Mouse (Mus musculus): Measurements from ENCODE around the gene Jag2. TPM values are rescaled to one million over a fixed set of nuclear protein-coding genes. Genes with fewer than 3 reads are reported as not detected.

The Jag2 gene
- 10 to 100 TPM; 22.1 to 24.0 TPM for total RNA-seq (2021)
- long read RNA-seq, experiment 1, full-length matches to known transcripts = 1 of 27 reads
- long read RNA-seq, experiment 1, partial matches to known transcripts = 11 of 27 reads
- long read RNA-seq, experiment 1, other reads (novel, unspliced or antisense) = 15 of 27 reads
- long read RNA-seq, experiment 2, full-length matches to known transcripts = 3 of 26 reads
- long read RNA-seq, experiment 2, partial matches to known transcripts = 8 of 26 reads
- long read RNA-seq, experiment 2, other reads (novel, unspliced or antisense) = 15 of 26 reads

GRCm38 (mm10) chr12:112929562-112930352 lies at the start of gene Jag2:
Gene Jag2 (minus strand): TSS chr12:112929776.
- DNase-seq (ENCODE audit: low spot score) = peak; percentile 73

GRCm38 (mm10) chr12:112977156-112977555 lies 47.6 kb upstream of the Jag2 start:
- no peak for DNase-seq (ENCODE audit: low spot score)

GRCm38 (mm10) chr12:112976371-112977073 lies 46.9 kb upstream of the Jag2 start, which contains the start of gene Btbd6:
Gene Btbd6 (plus strand): TSS chr12:112976482.
- DNase-seq (ENCODE audit: low spot score) = peak; percentile 84

DNA sequence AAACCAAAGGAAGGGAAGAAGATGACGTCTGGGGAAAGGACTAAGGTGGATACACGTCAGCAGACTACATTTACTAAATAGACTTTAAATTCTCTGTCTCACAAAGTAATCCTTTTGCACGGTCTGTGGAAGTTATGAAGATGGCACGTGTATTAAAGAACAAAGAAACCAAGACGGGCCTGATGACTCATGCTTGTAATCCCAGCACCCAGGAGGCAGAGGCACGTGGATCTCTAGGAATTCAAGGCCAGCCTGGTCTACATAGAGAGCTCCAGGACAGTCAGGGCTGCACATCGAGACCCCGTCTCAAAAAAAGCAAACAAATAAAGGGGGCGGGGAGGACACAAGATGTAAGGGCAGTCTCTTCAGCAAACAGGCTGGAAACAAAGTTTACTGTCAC lies 45.2 kb upstream of the Jag2 start:
- no peak for DNase-seq (ENCODE audit: low spot score)

DNA sequence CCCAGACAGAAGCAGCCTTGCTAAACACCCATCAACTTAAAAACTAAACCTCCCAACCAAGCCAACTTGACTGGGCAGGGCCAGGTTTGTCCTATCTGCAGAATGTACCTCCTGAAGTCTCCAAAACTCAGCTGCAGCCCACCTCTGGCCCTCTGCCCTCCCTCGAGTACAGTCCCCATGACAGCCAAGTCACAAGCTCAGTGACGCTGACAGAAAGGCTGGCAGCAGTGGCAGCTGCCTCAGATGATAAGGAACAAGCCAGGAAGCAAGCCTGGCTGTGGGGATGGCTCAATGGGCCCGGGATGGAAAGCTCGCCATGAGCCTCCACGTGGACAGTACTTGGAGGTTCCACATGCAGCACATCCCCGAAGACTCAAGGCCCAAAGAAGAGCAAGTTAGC lies 40.0 kb upstream of the Jag2 start:
- no peak for DNase-seq (ENCODE audit: low spot score)

DNA sequence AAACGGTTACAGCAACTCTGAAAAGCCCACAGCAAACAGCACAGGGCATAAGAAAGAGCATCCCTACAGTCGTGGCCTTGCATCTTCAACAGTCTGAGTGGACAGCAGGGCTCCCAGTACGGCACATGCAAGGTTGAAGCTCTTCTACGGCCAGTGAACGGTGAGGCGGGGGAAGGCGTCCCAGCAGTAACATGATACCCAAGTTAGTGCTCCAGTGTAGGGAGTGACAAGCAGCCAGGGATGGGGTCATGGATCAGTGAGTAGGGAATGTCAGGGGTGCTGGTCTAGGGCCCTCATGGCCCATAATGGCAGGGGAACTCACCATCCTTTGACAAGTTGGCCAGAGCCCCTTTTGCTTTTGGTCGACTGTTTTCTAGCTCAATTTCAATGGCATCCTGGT lies 39.4 kb upstream of the Jag2 start:
- no peak for DNase-seq (ENCODE audit: low spot score)

GRCm38 (mm10) chr12:112965783-112966182 lies 36.2 kb upstream of the Jag2 start:
- no peak for DNase-seq (ENCODE audit: low spot score)

DNA sequence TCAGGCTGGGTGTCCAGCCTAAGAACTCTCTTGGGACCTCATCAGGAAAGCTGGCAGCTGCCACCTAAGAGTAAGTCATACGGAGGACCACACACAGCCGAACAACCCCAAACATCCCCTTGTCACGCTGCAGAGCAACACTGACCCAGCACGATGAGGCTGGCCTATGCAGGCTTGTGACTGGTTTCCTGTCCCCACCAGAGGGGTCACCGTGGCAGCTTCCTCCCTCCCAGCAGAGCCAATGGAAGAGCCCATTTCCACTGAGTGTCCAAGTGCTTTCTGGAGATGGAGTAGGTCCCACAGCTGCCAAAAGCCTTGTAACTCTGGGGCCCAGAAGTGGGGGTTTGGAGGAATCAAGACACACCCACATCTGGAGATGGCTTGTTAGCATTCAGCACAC lies 32.3 kb upstream of the Jag2 start:
- no peak for DNase-seq (ENCODE audit: low spot score)

DNA sequence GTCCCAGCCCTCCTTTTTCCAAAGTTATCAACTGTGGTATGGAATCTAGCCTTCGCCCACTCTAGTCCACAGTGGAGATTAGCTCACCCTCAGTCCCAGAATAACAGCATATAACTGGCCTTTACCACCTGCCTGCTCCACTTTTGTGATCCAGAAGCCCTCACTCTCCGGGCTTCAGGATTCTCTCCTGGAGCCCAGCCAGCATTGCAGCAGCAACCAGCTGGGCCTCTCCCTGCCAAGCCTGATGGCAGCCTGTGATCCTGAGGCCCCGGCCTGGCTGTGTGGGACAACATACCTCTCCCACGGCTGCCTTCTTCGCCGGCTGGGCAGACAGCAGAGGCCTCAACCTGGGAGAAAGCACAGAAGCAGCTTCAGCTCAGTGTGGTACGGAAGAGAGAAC lies 31.9 kb upstream of the Jag2 start:
- DNase-seq (ENCODE audit: low spot score) = peak; percentile 74

DNA sequence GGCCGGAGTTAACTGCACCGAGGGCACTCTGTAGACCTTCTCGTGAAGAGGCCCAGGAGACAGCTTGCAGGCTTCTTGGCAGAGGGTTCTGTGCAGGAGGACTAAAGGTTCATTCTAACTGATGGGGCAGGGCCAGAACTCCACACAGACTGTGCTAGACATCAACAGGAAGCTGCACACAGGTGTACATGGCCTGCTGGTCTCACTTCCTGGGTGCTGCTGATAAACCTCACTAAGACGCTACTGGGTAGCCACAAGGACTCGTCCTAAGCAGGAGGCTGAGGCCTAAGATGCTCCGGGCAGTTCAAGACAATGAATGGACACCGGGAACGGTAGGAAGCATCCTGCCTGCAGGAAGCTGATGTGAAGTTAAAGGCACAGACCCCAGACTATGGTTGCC lies 29.8 kb upstream of the Jag2 start:
- no peak for DNase-seq (ENCODE audit: low spot score)

GRCm38 (mm10) chr12:112958303-112958702 lies 28.7 kb upstream of the Jag2 start:
- peak; percentile 43 for DNase-seq (ENCODE audit: low spot score)

DNA sequence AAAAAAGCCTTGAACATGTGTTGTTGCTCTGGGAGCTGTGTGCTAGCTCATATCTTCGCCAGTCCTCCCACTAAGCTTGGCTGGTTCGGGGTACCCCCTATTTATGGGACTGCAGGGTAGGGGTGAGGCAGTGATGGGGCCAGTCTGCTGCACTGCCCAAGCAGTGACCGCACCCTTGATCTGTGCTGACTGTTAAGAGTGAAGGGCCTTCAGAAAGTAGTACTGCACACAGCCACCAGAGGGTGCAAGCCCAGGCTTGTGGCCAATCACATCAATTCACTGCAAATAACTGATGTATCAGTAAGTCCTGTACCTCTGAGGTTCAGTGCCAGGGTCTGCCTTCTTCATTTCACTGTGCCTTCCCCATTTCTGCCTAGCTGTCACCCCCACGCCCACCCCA lies 26.2 kb upstream of the Jag2 start:
- DNase-seq (ENCODE audit: low spot score) = peak; percentile 79

GRCm38 (mm10) chr12:112952926-112953565 lies 23.5 kb upstream of the Jag2 start:
- DNase-seq (ENCODE audit: low spot score) = no peak

DNA sequence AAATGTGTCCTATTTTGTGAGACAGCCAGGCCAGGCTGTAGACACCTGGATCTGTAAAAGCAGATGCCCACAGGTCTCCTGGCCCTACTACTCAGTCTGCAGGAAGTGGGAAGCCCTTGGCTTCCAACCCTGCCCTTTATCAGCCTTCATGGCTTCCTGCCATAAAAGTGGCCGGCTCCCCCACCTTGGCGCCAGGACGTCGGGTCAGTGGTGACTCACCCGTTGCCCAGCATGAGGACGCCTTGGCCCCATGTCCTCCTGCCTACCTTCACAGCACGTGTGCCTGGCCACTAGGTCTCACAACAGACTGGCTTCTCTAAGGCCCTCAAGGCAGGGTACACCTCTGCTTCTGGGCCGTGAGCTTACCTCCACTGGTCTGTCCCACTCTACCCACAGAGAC lies 22.9 kb upstream of the Jag2 start:
- DNase-seq (ENCODE audit: low spot score) = peak; percentile 42

GRCm38 (mm10) chr12:112951150-112951842 lies 21.7 kb upstream of the Jag2 start:
- DNase-seq (ENCODE audit: low spot score) = no peak

DNA sequence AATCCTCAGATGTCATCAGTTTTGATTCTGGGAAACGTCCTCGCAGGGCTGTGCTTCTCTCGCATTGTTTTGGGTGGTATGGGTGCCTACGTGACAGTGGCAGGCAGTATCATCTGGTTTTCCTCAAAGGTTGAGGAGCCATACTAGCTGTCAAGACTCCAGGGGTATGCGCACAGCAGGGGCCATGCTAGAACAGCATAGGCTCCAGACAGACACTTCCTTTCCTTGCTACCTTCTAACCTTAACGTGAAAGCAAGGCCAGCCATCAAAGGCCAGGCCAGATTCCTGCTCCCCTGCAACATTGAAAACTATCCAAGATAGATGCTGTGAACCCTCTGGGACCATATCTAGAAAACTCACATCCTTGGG lies 21.2 kb upstream of the Jag2 start:
- DNase-seq (ENCODE audit: low spot score) = no peak

GRCm38 (mm10) chr12:112950040-112950760 lies 20.6 kb upstream of the Jag2 start:
- peak; percentile 82 for DNase-seq (ENCODE audit: low spot score)

DNA sequence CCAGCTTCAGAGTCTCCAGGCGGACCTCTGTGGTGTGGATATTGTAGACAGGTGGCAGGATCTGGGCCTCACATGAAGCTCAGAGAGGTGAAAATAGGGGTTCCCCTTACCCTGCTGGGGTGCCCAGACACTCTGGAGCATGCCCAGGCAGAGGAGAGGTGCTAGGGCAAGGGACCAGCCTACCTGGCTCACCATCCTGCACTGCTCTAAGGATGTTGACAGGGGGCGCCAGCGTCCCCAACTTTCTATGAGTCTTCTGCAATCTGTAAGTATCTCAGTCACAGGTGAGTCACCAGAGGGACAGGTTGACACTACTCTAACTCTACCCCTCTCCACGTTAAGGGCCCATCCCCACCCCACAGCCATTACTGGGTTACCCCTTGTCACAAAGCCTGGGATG lies 17.7 kb upstream of the Jag2 start:
- no peak for DNase-seq (ENCODE audit: low spot score)

DNA sequence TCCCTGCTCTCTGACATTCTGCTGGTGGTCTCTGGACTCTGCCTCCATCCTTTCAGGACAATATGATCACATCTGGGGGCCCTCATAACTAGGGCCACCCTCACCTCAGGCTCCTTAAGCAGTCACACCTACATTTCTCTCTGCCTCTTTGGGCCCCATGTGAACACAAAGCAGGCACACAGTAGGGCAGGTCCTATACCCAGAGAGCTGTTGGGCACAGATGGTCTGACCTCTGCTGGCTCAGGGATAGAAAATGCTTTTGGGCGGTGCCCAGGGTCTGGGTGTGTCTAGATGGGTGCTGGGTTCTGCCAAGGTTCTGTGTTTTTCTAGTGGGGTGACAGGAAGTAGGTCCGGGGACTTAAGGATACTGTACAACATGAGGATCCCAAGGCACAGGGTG lies 14.1 kb upstream of the Jag2 start:
- DNase-seq (ENCODE audit: low spot score) = no peak
